Mouse (Mus musculus): ENCODE measurements around the gene Rpa1. TPM values are rescaled to one million over a fixed set of nuclear protein-coding genes. Genes with fewer than 3 reads are reported as not detected.

Rpa1 gene
- polyA plus RNA-seq, 1 experiment from 2014 or later = 146 TPM

DNA sequence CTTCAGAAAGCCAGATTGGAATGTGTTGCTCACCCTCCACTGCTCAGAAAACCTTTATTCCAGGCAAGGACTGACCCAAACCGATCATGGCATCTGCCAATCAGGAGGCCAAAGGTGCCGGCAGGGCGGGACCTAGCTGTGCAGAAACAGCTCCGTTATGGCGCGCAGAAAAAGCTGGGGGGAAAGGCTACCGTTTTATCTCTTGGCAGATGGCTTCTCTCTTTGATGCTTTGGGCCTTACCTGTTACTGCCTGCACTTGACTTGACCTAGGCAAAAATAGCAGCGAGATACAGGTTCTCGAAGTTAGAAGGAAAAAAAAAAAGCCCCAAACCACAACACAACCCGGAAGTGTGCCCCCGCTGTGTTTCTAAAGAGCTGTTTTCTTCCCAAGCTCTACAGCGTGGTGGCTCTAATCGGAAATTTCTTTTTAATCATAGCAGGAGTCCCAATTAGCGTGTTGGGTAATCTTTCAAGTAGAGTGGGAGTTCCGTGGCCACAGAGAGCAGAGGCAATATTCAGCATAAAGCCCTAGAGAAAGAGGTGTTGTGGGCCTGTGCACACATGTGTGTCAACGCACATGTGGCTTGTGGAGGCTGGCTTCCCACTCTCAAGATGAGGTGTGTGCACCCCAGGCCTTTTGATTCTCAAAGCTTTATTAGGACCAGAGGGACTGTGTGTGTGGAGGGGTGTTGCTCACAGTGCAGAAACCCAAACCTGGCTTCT lies 68.6 kb downstream of the Rpa1 start:
- WGBS = 2% methylated on average over 16 of the region's 16 CpGs
- H3K4me3 ChIP-seq (ENCODE audit: low read depth, low read length) = peak overlapping the region; percentile 17; the same call in 1 of the 2 replicates
- peak overlapping the region; percentile 39 for H3K4me2 ChIP-seq (ENCODE audit: low read depth, low read length, severe bottlenecking)
- no peaks in the 10 kb centered on the region for H3K36me3 ChIP-seq (ENCODE audit: control insufficient read depth, insufficient read depth, low read length)
- peak overlapping the region; percentile 18; the same call in 1 of the 2 replicates for H3K9ac ChIP-seq (ENCODE audit: low read length)
- peak; percentile 71; the same call in 1 of the 2 replicates for ATAC-seq (replicated peaks; ENCODE audit: low FRiP score)
- H3K4me1 ChIP-seq (replicated peaks; ENCODE audit: control insufficient read depth, insufficient read depth, low read length) = peaks cover 27% of the 10 kb centered on the region
- no peak overlapping the region; the same call in 1 of the 2 replicates for H3K27ac ChIP-seq (ENCODE audit: low read depth, low read length)
- peak; percentile 75 for DNase-seq (ENCODE audit: low spot score)
- peaks cover 25% of the 10 kb centered on the region for H3K27me3 ChIP-seq (ENCODE audit: control insufficient read depth, insufficient read depth, low read length)
- H3K9me3 ChIP-seq (ENCODE audit: control insufficient read depth, low read length) = no peaks in the 10 kb centered on the region

DNA sequence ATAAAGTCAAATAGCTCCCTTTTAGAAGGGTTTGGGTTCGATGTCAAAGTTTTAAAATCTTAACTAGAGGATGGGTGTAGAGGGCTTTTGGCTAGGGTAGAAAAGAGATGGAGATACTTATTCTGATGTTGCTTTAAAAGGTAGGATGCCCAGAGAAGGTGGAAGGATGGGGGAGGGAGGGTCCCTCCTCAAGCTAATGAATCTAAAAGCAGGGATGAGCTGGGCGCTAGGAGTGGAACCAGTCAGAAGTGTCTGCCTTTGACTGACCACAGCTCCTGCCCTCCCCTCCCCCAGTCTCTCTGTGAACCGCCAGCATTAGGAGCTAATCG lies 69.1 kb downstream of the Rpa1 start:
- Histone ChIP-seq H3K4me2 (ENCODE audit: low read depth, low read length, severe bottlenecking) (peak overlapping the region; percentile 39), H3K4me3 (ENCODE audit: low read depth, low read length) (peak overlapping the region; percentile 17; the same call in 1 of the 2 replicates), H3K27ac (ENCODE audit: low read depth, low read length) (no peak overlapping the region), H3K4me1 (replicated peaks; ENCODE audit: control insufficient read depth, insufficient read depth, low read length) (peaks cover 31% of the 10 kb centered on the region), H3K9ac (ENCODE audit: low read length) (peak overlapping the region; percentile 18; the same call in 1 of the 2 replicates), H3K36me3 (ENCODE audit: control insufficient read depth, insufficient read depth, low read length) (no peaks in the 10 kb centered on the region), H3K9me3 (ENCODE audit: control insufficient read depth, low read length) (no peaks in the 10 kb centered on the region), H3K27me3 (ENCODE audit: control insufficient read depth, insufficient read depth, low read length) (peaks cover 25% of the 10 kb centered on the region)
- 12% methylated on average over 4 of the region's 4 CpGs for WGBS
- ATAC-seq (replicated peaks; ENCODE audit: low FRiP score) (no peak), DNase-seq (ENCODE audit: low spot score) (no peak)

DNA sequence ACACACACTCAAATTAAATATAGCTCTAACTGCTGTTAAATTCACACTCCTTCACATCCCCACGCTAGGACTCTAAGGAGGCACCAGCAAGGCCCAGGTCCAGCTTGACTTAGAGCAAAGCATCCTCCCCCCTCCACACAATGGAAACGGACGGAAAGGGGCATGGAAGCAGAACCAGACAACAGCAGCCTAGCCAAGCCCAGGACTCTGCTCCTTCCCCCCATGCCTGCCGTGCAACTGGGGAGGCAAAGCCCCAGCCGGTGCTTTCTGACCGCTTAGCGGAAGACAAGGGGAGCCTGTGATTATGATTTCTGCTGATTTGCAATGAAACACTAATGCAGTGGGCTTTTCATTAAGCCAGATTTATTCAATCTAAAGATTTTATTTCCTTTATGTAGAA lies 70.0 kb downstream of the Rpa1 start:
- no peak for ATAC-seq (replicated peaks; ENCODE audit: low FRiP score)
- Histone ChIP-seq H3K4me3 (ENCODE audit: low read depth, low read length) (no peak overlapping the region), H3K9ac (ENCODE audit: low read length) (no peak overlapping the region), H3K4me1 (replicated peaks; ENCODE audit: control insufficient read depth, insufficient read depth, low read length) (peaks cover 38% of the 10 kb centered on the region), H3K36me3 (ENCODE audit: control insufficient read depth, insufficient read depth, low read length) (no peaks in the 10 kb centered on the region), H3K27ac (ENCODE audit: low read depth, low read length) (no peak overlapping the region), H3K9me3 (ENCODE audit: control insufficient read depth, low read length) (no peaks in the 10 kb centered on the region), H3K27me3 (ENCODE audit: control insufficient read depth, insufficient read depth, low read length) (peaks cover 23% of the 10 kb centered on the region), H3K4me2 (ENCODE audit: low read depth, low read length, severe bottlenecking) (no peak overlapping the region)
- 30% methylated on average over 7 of the region's 7 CpGs for WGBS
- DNase-seq (ENCODE audit: low spot score) = no peak

GRCm38 (mm10) chr11:75275035-75275434 lies 73.1 kb downstream of the Rpa1 start:
- H3K4me2 ChIP-seq (ENCODE audit: low read depth, low read length, severe bottlenecking) = no peak overlapping the region
- DNase-seq (ENCODE audit: low spot score) = no peak
- H3K9me3 ChIP-seq (ENCODE audit: control insufficient read depth, low read length) = no peaks in the 10 kb centered on the region
- no peak overlapping the region for H3K27ac ChIP-seq (ENCODE audit: low read depth, low read length)
- no peaks in the 10 kb centered on the region for H3K36me3 ChIP-seq (ENCODE audit: control insufficient read depth, insufficient read depth, low read length)
- peaks cover 29% of the 10 kb centered on the region for H3K4me1 ChIP-seq (replicated peaks; ENCODE audit: control insufficient read depth, insufficient read depth, low read length)
- ATAC-seq (replicated peaks; ENCODE audit: low FRiP score) = no peak
- H3K4me3 ChIP-seq (ENCODE audit: low read depth, low read length) = no peak overlapping the region
- WGBS = 27% methylated on average over 6 of the region's 6 CpGs
- H3K9ac ChIP-seq (ENCODE audit: low read length) = peak overlapping the region; percentile 33
- no peaks in the 10 kb centered on the region for H3K27me3 ChIP-seq (ENCODE audit: control insufficient read depth, insufficient read depth, low read length)

- no peak for ATAC-seq (replicated peaks; ENCODE audit: low FRiP score)
Measured at GRCm38 (mm10) chr11:75273466-75273865, 74.7 kb downstream of the Rpa1 start.

DNA sequence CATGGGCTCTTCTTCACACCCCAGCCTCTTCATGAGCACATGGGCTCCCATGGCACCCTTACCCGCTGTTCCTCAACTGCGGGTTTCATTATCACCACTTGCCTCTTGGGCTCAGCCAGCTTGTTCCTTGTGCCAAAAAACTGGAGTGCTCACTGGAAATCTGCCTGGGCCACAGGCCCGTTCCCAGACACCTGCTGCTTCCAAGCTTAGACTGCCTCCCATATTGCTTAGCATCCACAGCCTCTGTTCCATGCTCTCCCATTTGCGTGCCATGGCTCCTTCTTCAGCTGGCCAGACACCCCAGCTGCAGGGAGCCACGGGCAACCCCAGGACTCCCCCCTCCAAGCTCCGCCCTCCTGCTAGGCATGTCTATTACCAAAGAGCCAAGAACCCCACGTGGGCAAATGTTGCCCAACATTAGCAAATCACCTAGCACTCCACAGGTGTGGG lies 77.1 kb downstream of the Rpa1 start:
- H3K4me1 ChIP-seq (replicated peaks; ENCODE audit: control insufficient read depth, insufficient read depth, low read length) = peaks cover 19% of the 10 kb centered on the region
- 0 out of 2 replicates have a peak, but pooled peaks cover 2% of the 10 kb centered on the region for H3K27me3 ChIP-seq (ENCODE audit: control insufficient read depth, insufficient read depth, low read length)
- no peaks in the 10 kb centered on the region for H3K9me3 ChIP-seq (ENCODE audit: control insufficient read depth, low read length)
- 71% methylated on average over 7 of the region's 7 CpGs for WGBS
- DNase-seq (ENCODE audit: low spot score) (no peak), ATAC-seq (replicated peaks; ENCODE audit: low FRiP score) (no peak)
- no peaks in the 10 kb centered on the region for H3K36me3 ChIP-seq (ENCODE audit: control insufficient read depth, insufficient read depth, low read length)
- no peak overlapping the region for H3K9ac ChIP-seq (ENCODE audit: low read length)
- no peak overlapping the region for H3K4me2 ChIP-seq (ENCODE audit: low read depth, low read length, severe bottlenecking)
- no peak overlapping the region for H3K4me3 ChIP-seq (ENCODE audit: low read depth, low read length)
- no peak overlapping the region for H3K27ac ChIP-seq (ENCODE audit: low read depth, low read length)

More at GRCm38 (mm10) chr11:75273466-75273865, 74.7 kb downstream of the Rpa1 start:
- Histone ChIP-seq H3K27ac (ENCODE audit: low read depth, low read length) (no peak overlapping the region), H3K9ac (ENCODE audit: low read length) (peak overlapping the region; percentile 27; the same call in 1 of the 2 replicates), H3K36me3 (ENCODE audit: control insufficient read depth, insufficient read depth, low read length) (no peaks in the 10 kb centered on the region), H3K4me1 (replicated peaks; ENCODE audit: control insufficient read depth, insufficient read depth, low read length) (peaks cover 21% of the 10 kb centered on the region), H3K4me2 (ENCODE audit: low read depth, low read length, severe bottlenecking) (peak overlapping the region; percentile 20), H3K4me3 (ENCODE audit: low read depth, low read length) (no peak overlapping the region), H3K9me3 (ENCODE audit: control insufficient read depth, low read length) (no peaks in the 10 kb centered on the region), H3K27me3 (ENCODE audit: control insufficient read depth, insufficient read depth, low read length) (no peaks in the 10 kb centered on the region)
- peak; percentile 68 for DNase-seq (ENCODE audit: low spot score)
- WGBS = 11% methylated on average over 8 of the region's 8 CpGs

- H3K4me3 ChIP-seq (ENCODE audit: low read depth, low read length) = no peak overlapping the region
- 71% methylated on average over 8 of the region's 8 CpGs for WGBS
- no peak overlapping the region for H3K4me2 ChIP-seq (ENCODE audit: low read depth, low read length, severe bottlenecking)
- H3K27ac ChIP-seq (ENCODE audit: low read depth, low read length) = no peak overlapping the region
- no peak for DNase-seq (ENCODE audit: low spot score)
- no peaks in the 10 kb centered on the region for H3K9me3 ChIP-seq (ENCODE audit: control insufficient read depth, low read length)
- no peak overlapping the region for H3K9ac ChIP-seq (ENCODE audit: low read length)
- H3K27me3 ChIP-seq (ENCODE audit: control insufficient read depth, insufficient read depth, low read length) = peaks cover 2% of the 10 kb centered on the region; the same call in 1 of the 2 replicates
- no peaks in the 10 kb centered on the region for H3K36me3 ChIP-seq (ENCODE audit: control insufficient read depth, insufficient read depth, low read length)
- ATAC-seq (replicated peaks; ENCODE audit: low FRiP score) = no peak
- H3K4me1 ChIP-seq (replicated peaks; ENCODE audit: control insufficient read depth, insufficient read depth, low read length) = peaks cover 21% of the 10 kb centered on the region
Measured at GRCm38 (mm10) chr11:75270276-75270984, 77.7 kb downstream of the Rpa1 start.

GRCm38 (mm10) chr11:75269213-75269612 lies 78.9 kb downstream of the Rpa1 start:
- ATAC-seq (replicated peaks; ENCODE audit: low FRiP score) (no peak), DNase-seq (ENCODE audit: low spot score) (no peak)
- Histone ChIP-seq H3K36me3 (ENCODE audit: control insufficient read depth, insufficient read depth, low read length) (no peaks in the 10 kb centered on the region), H3K4me1 (replicated peaks; ENCODE audit: control insufficient read depth, insufficient read depth, low read length) (peaks cover 11% of the 10 kb centered on the region), H3K9me3 (ENCODE audit: control insufficient read depth, low read length) (no peaks in the 10 kb centered on the region), H3K9ac (ENCODE audit: low read length) (no peak overlapping the region), H3K4me2 (ENCODE audit: low read depth, low read length, severe bottlenecking) (no peak overlapping the region), H3K4me3 (ENCODE audit: low read depth, low read length) (no peak overlapping the region), H3K27ac (ENCODE audit: low read depth, low read length) (no peak overlapping the region), H3K27me3 (ENCODE audit: control insufficient read depth, insufficient read depth, low read length) (peaks cover 2% of the 10 kb centered on the region; the same call in 1 of the 2 replicates)
- WGBS = 92% methylated on average over 4 of the region's 4 CpGs
